Mouse (Mus musculus): ENCODE measurements around the gene Tmco1. TPM values are rescaled to one million over a fixed set of nuclear protein-coding genes. Genes with fewer than 3 reads are reported as not detected.

Gene Tmco1
- total and polyA plus RNA-seq, 3 experiments: 110 to 128 TPM; not detected in 1

- Histone ChIP-seq H3K4me1 (ENCODE audit: control insufficient read depth in 1 of 2, insufficient read depth in 2 of 2, low read length in 2 of 2) (no peaks in the 10 kb centered on the region), H3K4me3 (ENCODE audit: control insufficient read depth in 1 of 2, insufficient read depth in 1 of 2, low read depth in 2 of 2, low read length in 2 of 2) (no peak overlapping the region), H3K27ac (ENCODE audit: control insufficient read depth, low read depth, low read length) (no peak overlapping the region), H3K36me3 (ENCODE audit: control insufficient read depth in 1 of 2, insufficient read depth in 2 of 2, low read length in 2 of 2) (peaks cover 0 to 17% of the 10 kb centered on the region in 2 experiments; a peak in 2 of 4 replicates), H3K79me2 (ENCODE audit: control insufficient read depth, insufficient read depth, low read length, poor library complexity) (no peaks in the 10 kb centered on the region), H3K9me3 (replicated peaks; ENCODE audit: insufficient read depth, low read length) (no peaks in the 10 kb centered on the region), H3K9ac (ENCODE audit: control insufficient read depth, low read depth, low read length, poor library complexity, severe bottlenecking) (no peak overlapping the region), H3K27me3 (ENCODE audit: control insufficient read depth in 1 of 2, insufficient read depth in 2 of 2, low read length in 2 of 2) (no peaks in the 10 kb centered on the region)
- TF ChIP-seq MXI1 (IDR thresholded peaks at IDR 0.05; ENCODE audit: low read depth, low read length) (no peak), ETS1 (IDR thresholded peaks at IDR 0.05; ENCODE audit: low read depth, low read length) (no peak), BHLHE40 (IDR thresholded peaks at IDR 0.05; ENCODE audit: borderline replicate concordance, low read depth, low read length) (no peak), E2F4 (IDR thresholded peaks at IDR 0.05; ENCODE audit: borderline replicate concordance, low read depth, low read length) (no peak), KAT2A (conservative IDR thresholded peaks at IDR 0.05; ENCODE audit: low read depth, low read length) (no peak), MEF2A (IDR thresholded peaks at IDR 0.05; ENCODE audit: extremely low read depth, insufficient replicate concordance, low read depth, low read length, poor library complexity, severe bottlenecking) (no peak), ZC3H11A (IDR thresholded peaks at IDR 0.05; ENCODE audit: low read depth, low read length) (no peak), USF1 (IDR thresholded peaks at IDR 0.05; ENCODE audit: low read depth, low read length) (no peak), ZKSCAN1 (IDR thresholded peaks at IDR 0.05; ENCODE audit: low read depth, low read length) (no peak), MYC (IDR thresholded peaks at IDR 0.05; ENCODE audit: low read depth, low read length) (no peak), POLR2AphosphoS2 (IDR thresholded peaks at IDR 0.05; ENCODE audit: low read length) (no peak), MAX (IDR thresholded peaks at IDR 0.05; ENCODE audit: low read length) (no peak), GATA1 (IDR thresholded peaks at IDR 0.05; ENCODE audit: low read depth, low read length) (no peak), POLR2AphosphoS5 (IDR thresholded peaks at IDR 0.05; ENCODE audit: borderline replicate concordance, low read depth, low read length) (no peak), TCF12 (IDR thresholded peaks at IDR 0.05; ENCODE audit: low read depth, low read length) (no peak), CTCF (IDR thresholded peaks at IDR 0.05 in 2 of 3, conservative IDR thresholded peaks at IDR 0.05 in 1 of 3; ENCODE audit: control insufficient read depth in 1 of 3, insufficient read depth in 1 of 3, low read depth in 2 of 3, low read length in 3 of 3, poor library complexity in 1 of 3, severe bottlenecking in 1 of 3) (no peak), SIN3A (IDR thresholded peaks at IDR 0.05; ENCODE audit: low read length) (no peak)
- no peak for DNase-seq (ENCODE audit: low read depth, low spot score)
Observed at GRCm38 (mm10) chr1:167358731-167359130, 50.6 kb downstream of the Tmco1 start.

GRCm38 (mm10) chr1:167360268-167360667 is 52.1 kb downstream of the Tmco1 start:
- H3K4me3 ChIP-seq (ENCODE audit: control insufficient read depth in 1 of 2, insufficient read depth in 1 of 2, low read depth in 2 of 2, low read length in 2 of 2): no peak overlapping the region
- H3K27me3 ChIP-seq (ENCODE audit: control insufficient read depth in 1 of 2, insufficient read depth in 2 of 2, low read length in 2 of 2): no peaks in the 10 kb centered on the region
- peaks cover 0 to 14% of the 10 kb centered on the region in 2 experiments; a peak in 2 of 4 replicates for H3K36me3 ChIP-seq (ENCODE audit: control insufficient read depth in 1 of 2, insufficient read depth in 2 of 2, low read length in 2 of 2)
- H3K79me2 ChIP-seq (ENCODE audit: control insufficient read depth, insufficient read depth, low read length, poor library complexity): no peaks in the 10 kb centered on the region
- DNase-seq (ENCODE audit: low read depth, low spot score): no peak
- H3K27ac ChIP-seq (ENCODE audit: control insufficient read depth, low read depth, low read length): no peak overlapping the region
- no peaks in the 10 kb centered on the region for H3K4me1 ChIP-seq (ENCODE audit: control insufficient read depth in 1 of 2, insufficient read depth in 2 of 2, low read length in 2 of 2)
- TF ChIP-seq EP300 (IDR thresholded peaks at IDR 0.05; ENCODE audit: low read depth in 1 of 2, low read length in 2 of 2) (no peak), RCOR1 (IDR thresholded peaks at IDR 0.05; ENCODE audit: low read depth, low read length) (no peak), MAFK (IDR thresholded peaks at IDR 0.05; ENCODE audit: borderline replicate concordance, low read depth, low read length) (no peak), RAD21 (IDR thresholded peaks at IDR 0.05; ENCODE audit: low read depth, low read length) (no peak), GATA1 (IDR thresholded peaks at IDR 0.05; ENCODE audit: low read depth, low read length) (no peak), TAL1 (IDR thresholded peaks at IDR 0.05; ENCODE audit: low read length) (no peak), KAT2A (conservative IDR thresholded peaks at IDR 0.05; ENCODE audit: low read depth, low read length) (no peak), ZKSCAN1 (IDR thresholded peaks at IDR 0.05; ENCODE audit: low read depth, low read length) (no peak), BHLHE40 (IDR thresholded peaks at IDR 0.05; ENCODE audit: borderline replicate concordance, low read depth, low read length) (no peak), MXI1 (IDR thresholded peaks at IDR 0.05; ENCODE audit: low read depth, low read length) (no peak), TBP (IDR thresholded peaks at IDR 0.05; ENCODE audit: low read depth, low read length) (no peak), TCF12 (IDR thresholded peaks at IDR 0.05; ENCODE audit: low read depth, low read length) (no peak), MAZ (IDR thresholded peaks at IDR 0.05; ENCODE audit: low read depth, low read length) (no peak), GABPA (IDR thresholded peaks at IDR 0.05; ENCODE audit: low read depth, low read length) (no peak), ETS1 (IDR thresholded peaks at IDR 0.05; ENCODE audit: low read depth, low read length) (no peak)
- H3K9me3 ChIP-seq (replicated peaks; ENCODE audit: insufficient read depth, low read length): no peaks in the 10 kb centered on the region
- no peak overlapping the region for H3K9ac ChIP-seq (ENCODE audit: control insufficient read depth, low read depth, low read length, poor library complexity, severe bottlenecking)
